Mouse (Mus musculus) layer of hippocampus, adult 11-12 months (tissue): ENCODE results near the gene Psmb9.

Experiments
- DNase-seq: peaks from one replicate; pipeline ENCODE4 v3.0.0; 2022; ENCODE audit warnings: low spot score

Psmb9 gene

GRCm38 (mm10) chr17:34138655-34139054 is 48.9 kb downstream of the Psmb9 start:
- DNase-seq, result no peak

- DNase-seq, result no peak
These were observed 50.0 kb downstream of the Psmb9 start for GRCm38 (mm10) chr17:34137601-34138000.

DNA sequence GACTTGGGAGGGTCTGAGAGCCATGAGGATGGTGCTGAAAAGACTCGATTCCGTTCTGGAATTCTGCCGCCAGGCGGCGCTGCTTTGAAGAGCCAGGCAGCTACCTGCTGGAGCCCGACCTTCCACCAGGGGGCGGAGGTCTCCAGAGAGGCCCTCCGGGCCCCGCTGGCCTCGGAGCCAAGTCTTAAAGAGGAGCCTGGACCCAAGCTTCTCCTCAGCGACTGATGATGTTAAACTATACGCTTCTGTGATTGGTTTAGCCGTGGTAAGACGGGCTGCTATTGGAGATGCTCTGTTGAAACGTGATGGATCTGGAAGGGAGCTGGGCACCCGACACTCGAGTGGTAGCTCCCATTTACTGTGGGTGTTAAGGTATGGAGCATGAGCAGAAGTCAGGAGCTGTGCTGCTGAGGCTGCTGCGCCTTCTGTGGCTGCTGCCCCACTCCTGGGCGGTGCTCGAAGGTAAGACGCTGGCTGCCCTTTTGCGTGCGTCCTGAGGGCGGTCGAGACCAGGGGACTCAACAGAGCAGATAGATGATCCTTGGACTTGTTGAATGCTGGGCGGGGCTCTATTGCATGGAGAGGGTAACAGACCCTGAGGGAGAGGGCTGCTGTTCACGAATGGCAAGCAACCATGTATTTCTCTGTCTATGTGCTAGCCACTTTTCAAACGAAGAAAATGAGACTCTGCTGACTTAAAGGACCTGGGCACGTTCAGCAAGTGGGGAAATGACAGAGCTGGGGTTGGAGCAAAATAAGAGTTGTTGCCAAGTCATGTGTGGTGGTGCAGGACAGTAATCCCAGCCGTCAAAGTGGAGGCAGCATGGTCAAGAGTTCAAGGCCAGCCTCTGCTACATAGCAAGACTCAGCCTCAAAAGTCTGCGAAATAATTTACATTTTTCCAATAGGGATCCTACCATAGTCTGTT is 52.0 kb downstream of the Psmb9 start:
- DNase-seq, result peak; percentile 99

GRCm38 (mm10) chr17:34134451-34134850 is 53.1 kb downstream of the Psmb9 start:
- peak; percentile 7 for DNase-seq

GRCm38 (mm10) chr17:34133289-34133688 is 54.3 kb downstream of the Psmb9 start:
- DNase-seq, result no peak
